Mouse (Mus musculus): Measurements from ENCODE around the gene E130116L18Rik. TPM values are rescaled to one million over a fixed set of nuclear protein-coding genes. Genes with fewer than 3 reads are reported as not detected.
"Not testable (repeated sequence)": the region's sequence is repeated elsewhere in the genome, so short reads cannot be mapped to it uniquely, and the experiment has no call there.

Gene E130116L18Rik
- polyA plus RNA-seq, 1 experiment, result not detected

DNA sequence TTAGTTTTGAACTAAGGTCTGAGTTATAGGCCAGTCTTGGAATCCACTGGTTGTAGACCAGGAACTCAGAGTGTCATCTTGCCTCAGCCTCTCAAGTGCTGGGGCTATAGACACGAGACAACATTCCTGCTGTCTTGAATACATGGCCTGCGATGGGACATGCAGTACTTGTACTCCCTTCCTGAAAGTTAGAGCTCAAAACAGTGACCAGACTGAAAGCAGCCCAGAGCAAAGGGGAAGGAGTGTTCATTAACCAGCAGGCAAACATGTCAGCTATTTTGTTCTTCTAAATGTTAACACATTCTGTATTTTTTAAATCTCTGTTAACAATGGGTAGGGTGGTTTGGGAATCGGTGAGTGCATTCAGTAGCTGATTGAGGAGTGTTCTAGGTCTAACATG is 24.1 kb upstream of the E130116L18Rik start:
- TF ChIP-seq POLR2A (IDR thresholded peaks at IDR 0.05; ENCODE audit: insufficient read depth, low read depth, low read length) (no peak), CTCF (IDR thresholded peaks at IDR 0.05; ENCODE audit: insufficient read depth, low read depth, low read length) (no peak)
- Histone ChIP-seq H3K4me1 (ENCODE audit: control insufficient read depth, insufficient read depth, low read length) (no peaks in the 10 kb centered on the region), H3K27ac (ENCODE audit: insufficient read depth, low read depth, low read length) (no peak overlapping the region), H3K4me3 (ENCODE audit: insufficient read depth, low read depth, low read length) (no peak overlapping the region)
- WGBS, result 69% methylated on average over 3 of the region's 3 CpGs

DNA sequence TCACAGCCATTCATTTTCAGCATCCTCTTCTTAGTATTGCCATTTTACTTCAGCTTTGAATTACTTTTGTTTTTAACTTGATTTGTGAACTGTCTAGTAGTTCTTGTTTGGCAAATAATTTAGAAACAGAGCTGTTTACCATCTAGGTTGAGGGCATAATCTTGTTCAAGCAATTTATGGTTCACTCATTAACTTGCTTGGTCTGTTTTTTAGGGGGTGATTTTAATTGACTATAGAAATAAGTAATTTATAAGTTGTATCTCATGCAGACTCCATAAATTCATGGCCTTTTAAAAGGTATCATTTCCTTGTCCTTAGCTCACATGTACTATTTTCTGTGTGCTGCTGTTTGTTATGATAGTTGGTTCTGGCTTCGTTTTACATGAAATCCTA is 23.5 kb upstream of the E130116L18Rik start:
- no peaks in the 10 kb centered on the region for H3K4me1 ChIP-seq (ENCODE audit: control insufficient read depth, insufficient read depth, low read length)
- WGBS, result 67% methylated on average over 1 of the region's 1 CpGs
- TF ChIP-seq POLR2A (IDR thresholded peaks at IDR 0.05; ENCODE audit: insufficient read depth, low read depth, low read length) (no peak), CTCF (IDR thresholded peaks at IDR 0.05; ENCODE audit: insufficient read depth, low read depth, low read length) (no peak)
- H3K4me3 ChIP-seq (ENCODE audit: insufficient read depth, low read depth, low read length), result no peak overlapping the region
- H3K27ac ChIP-seq (ENCODE audit: insufficient read depth, low read depth, low read length), result no peak overlapping the region

DNA sequence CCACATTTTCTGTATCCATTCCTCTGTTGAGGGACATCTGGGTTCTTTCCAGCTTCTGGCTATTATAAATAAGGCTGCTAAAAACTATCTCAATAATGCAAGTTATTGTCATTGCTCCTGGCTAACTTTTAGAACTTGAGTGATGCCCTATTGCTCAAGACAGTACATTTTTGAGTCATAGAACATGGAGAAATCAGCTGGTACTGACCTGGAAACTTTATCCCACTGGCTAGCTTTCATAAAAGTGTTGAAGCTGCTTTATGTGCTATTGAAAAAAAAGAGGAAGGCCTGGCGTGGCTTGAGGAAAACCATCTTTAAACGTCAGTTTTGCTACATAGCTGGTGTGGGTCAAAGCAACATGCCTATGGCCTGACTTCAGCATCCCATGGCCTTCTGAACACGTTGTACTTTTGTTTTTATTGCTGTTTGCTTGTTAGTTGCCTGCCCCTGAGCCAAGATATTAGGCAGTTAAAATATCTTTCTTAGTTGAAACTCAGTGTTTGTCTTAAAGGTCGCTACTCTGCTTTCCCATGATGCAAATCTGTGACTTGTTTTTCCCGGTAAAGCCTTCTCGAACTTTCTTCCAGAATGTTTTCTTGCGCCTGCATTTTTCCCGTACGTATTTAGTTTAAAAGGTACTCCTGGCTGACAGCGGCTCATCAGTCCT is 23.0 kb upstream of the E130116L18Rik start:
- 87% methylated on average over 10 of the region's 10 CpGs for WGBS
- no peaks in the 10 kb centered on the region for H3K4me1 ChIP-seq (ENCODE audit: control insufficient read depth, insufficient read depth, low read length)
- no peak for TF ChIP-seq POLR2A (IDR thresholded peaks at IDR 0.05; ENCODE audit: insufficient read depth, low read depth, low read length)
- no peak for TF ChIP-seq CTCF (IDR thresholded peaks at IDR 0.05; ENCODE audit: insufficient read depth, low read depth, low read length)
- no peak overlapping the region for H3K4me3 ChIP-seq (ENCODE audit: insufficient read depth, low read depth, low read length)
- H3K27ac ChIP-seq (ENCODE audit: insufficient read depth, low read depth, low read length), result no peak overlapping the region

DNA sequence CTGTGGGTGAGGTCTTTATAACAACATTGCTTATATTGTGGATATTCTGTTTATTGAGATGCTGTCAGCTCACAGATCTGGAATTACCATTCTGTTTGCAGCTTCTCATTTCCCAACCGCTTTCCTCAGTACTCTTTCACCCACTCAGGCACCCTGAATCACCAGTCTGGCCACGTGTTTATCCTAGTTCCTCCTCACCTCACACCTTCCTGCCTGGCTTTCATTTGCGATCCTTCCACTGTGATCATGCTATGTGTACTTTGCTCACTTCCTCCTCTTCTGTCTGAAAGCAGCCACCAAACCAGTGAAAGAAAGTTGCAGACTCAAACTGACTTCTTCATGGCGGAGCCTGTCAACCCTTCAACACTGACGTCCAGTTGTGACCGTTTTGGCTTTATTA is 20.1 kb upstream of the E130116L18Rik start:
- Histone ChIP-seq H3K27ac (ENCODE audit: insufficient read depth, low read depth, low read length) (no peak overlapping the region), H3K4me1 (ENCODE audit: control insufficient read depth, insufficient read depth, low read length) (no peaks in the 10 kb centered on the region), H3K4me3 (ENCODE audit: insufficient read depth, low read depth, low read length) (no peak overlapping the region)
- TF ChIP-seq POLR2A (IDR thresholded peaks at IDR 0.05; ENCODE audit: insufficient read depth, low read depth, low read length), result no peak
- no peak for TF ChIP-seq CTCF (IDR thresholded peaks at IDR 0.05; ENCODE audit: insufficient read depth, low read depth, low read length)
- WGBS, result 85% methylated on average over 6 of the region's 6 CpGs

DNA sequence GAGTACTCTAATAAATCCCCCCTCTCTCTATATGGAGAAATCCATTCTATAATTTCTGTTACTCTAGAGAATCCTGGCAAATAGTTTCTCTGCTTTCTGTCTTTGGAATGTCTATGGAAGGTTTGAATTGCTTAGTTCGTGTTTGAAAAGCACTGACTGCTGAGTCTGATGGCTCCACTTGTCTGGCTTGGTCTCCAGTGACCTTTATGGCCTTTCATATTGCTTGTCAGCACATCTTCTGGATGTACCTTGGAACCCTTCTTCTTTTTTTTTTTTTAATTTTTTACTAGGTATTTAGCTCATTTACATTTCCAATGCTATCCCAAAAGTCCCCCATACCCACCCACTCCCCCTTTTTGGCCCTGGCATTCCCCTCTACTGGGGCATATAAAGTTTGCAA is 1.4 kb upstream of the E130116L18Rik start:
- 100% methylated on average over 1 of the region's 1 CpGs for WGBS
- not testable (repeated sequence) for H3K27ac ChIP-seq (ENCODE audit: insufficient read depth, low read depth, low read length); H3K4me1 ChIP-seq (ENCODE audit: control insufficient read depth, insufficient read depth, low read length); H3K4me3 ChIP-seq (ENCODE audit: insufficient read depth, low read depth, low read length)

DNA sequence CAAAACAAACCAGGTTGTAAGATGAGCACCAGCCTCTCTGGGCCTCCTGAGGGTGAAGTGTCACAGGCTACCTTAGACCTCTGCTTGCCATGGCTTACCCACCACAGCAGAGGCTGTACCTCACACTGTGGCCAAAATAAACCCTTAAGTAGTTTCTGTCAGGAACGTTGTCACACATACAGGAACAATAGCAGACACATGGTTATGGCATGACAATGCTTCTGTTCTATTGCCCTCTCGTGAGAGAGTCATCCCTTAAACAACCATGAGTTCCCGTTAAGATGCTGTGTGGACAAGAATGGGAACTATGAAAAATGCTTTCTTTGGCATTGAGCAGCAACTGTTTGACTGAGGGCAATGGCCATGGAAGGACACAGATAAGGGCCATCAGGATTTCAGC is 1.3 kb downstream of the E130116L18Rik start, which contains the start of gene Galnt11:
TSS of gene Galnt11 (plus strand) at position 301 of the 400 bp plus-strand sequence.
- no peaks in the 10 kb centered on the region for H3K4me1 ChIP-seq (ENCODE audit: control insufficient read depth, insufficient read depth, low read length)
- peak within 1 kb of the TSS; percentile 66; the same call in 1 of the 2 replicates for H3K27ac ChIP-seq (ENCODE audit: insufficient read depth, low read depth, low read length)
- TF ChIP-seq CTCF (IDR thresholded peaks at IDR 0.05; ENCODE audit: insufficient read depth, low read depth, low read length) (no peak), POLR2A (IDR thresholded peaks at IDR 0.05; ENCODE audit: insufficient read depth, low read depth, low read length) (no peak)
- peak within 1 kb of the TSS; percentile 84 for H3K4me3 ChIP-seq (ENCODE audit: insufficient read depth, low read depth, low read length)
- WGBS, result 87% methylated on average over 3 of the region's 3 CpGs

DNA sequence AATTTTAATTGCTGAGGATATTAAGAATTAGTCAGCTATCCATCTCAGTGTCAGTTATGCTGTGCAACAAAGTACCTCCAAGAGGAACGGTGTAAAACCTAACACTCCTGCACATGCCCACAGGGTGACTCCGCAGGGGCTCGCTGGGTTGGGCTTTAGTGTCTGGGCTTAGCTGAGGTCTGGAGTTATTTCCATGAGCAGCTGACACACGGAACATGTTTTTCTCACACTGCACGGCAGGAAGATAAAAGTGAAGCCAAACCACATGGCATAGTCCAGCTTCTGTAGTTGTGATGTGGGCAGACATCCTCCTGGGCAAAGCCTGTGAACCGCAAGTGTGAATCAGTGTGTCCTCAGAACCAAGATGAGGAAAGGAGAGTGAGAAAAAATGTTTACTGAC is 7.9 kb downstream of the E130116L18Rik start:
- H3K4me1 ChIP-seq (ENCODE audit: control insufficient read depth, insufficient read depth, low read length), result no peaks in the 10 kb centered on the region
- H3K4me3 ChIP-seq (ENCODE audit: insufficient read depth, low read depth, low read length), result no peak overlapping the region
- no peak overlapping the region for H3K27ac ChIP-seq (ENCODE audit: insufficient read depth, low read depth, low read length)
- 83% methylated on average over 6 of the region's 6 CpGs for WGBS
- TF ChIP-seq CTCF (IDR thresholded peaks at IDR 0.05; ENCODE audit: insufficient read depth, low read depth, low read length), result no peak
- no peak for TF ChIP-seq POLR2A (IDR thresholded peaks at IDR 0.05; ENCODE audit: insufficient read depth, low read depth, low read length)

DNA sequence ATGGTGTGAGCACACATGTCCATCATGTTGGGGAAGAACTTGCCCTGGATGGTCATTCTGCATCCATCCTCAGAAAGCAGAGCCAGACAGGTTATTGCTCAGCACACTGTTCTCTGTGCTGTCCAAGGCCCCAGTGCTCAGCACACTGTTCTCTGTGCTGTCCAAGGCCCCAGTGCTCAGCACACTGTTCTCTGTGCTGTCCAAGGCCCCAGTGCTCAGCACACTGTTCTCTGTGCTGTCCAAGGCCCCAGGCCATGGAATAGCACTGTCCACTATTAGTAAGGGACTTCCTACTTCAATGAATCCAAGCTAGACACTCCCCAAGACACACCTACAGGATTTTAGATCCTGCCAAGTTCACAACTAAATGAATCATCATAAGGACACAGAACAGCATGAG is 9.7 kb downstream of the E130116L18Rik start:
- H3K4me1 ChIP-seq (ENCODE audit: control insufficient read depth, insufficient read depth, low read length); H3K4me3 ChIP-seq (ENCODE audit: insufficient read depth, low read depth, low read length); H3K27ac ChIP-seq (ENCODE audit: insufficient read depth, low read depth, low read length): not testable (repeated sequence)

DNA sequence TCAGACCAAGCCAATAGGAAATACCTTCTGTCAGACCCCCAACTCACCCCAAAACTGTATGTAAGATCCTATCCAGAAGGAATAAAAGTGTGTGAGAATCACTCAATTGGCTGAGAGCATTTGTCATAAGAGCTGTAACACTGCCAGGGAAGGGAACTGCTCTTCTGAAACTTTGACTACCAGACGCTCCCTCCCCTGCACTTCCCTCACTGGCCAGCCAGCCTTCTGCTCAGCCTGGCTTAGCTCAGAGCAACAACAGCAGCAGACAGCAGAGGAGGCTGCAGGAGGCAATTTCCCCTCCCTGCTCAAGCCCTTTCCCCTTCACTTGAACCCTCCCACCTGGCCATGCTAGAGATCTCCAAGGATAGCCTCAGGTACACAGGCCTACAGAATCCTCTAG is 11.1 kb downstream of the E130116L18Rik start:
- Histone ChIP-seq H3K27ac (ENCODE audit: insufficient read depth, low read depth, low read length) (no peak overlapping the region), H3K4me1 (ENCODE audit: control insufficient read depth, insufficient read depth, low read length) (no peaks in the 10 kb centered on the region), H3K4me3 (ENCODE audit: insufficient read depth, low read depth, low read length) (no peak overlapping the region)
- WGBS, result 88% methylated on average over 1 of the region's 1 CpGs
- TF ChIP-seq CTCF (IDR thresholded peaks at IDR 0.05; ENCODE audit: insufficient read depth, low read depth, low read length), result no peak
- no peak for TF ChIP-seq POLR2A (IDR thresholded peaks at IDR 0.05; ENCODE audit: insufficient read depth, low read depth, low read length)

DNA sequence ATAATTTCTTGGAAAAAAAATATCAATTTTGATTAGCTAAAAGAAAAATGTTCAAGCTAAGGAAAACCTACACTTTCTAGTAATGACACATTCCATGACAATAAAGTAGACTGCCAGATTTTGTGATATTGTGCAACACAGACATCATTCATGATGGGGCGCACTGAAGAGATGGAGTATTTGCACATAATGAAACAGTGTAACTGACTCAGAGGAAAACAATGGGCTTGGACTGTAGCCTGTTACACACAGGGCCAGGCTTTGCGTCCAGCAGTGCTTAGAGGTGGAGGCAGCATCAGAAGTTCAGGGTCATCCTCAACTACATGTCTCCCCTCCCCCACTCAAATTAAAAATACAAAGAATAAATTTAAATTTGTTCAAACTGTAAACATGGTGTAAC is 32.4 kb downstream of the E130116L18Rik start:
- no peak for TF ChIP-seq CTCF (IDR thresholded peaks at IDR 0.05; ENCODE audit: insufficient read depth, low read depth, low read length)
- TF ChIP-seq POLR2A (IDR thresholded peaks at IDR 0.05; ENCODE audit: insufficient read depth, low read depth, low read length), result no peak
- no peaks in the 10 kb centered on the region for H3K4me1 ChIP-seq (ENCODE audit: control insufficient read depth, insufficient read depth, low read length)
- H3K4me3 ChIP-seq (ENCODE audit: insufficient read depth, low read depth, low read length), result no peak overlapping the region
- H3K27ac ChIP-seq (ENCODE audit: insufficient read depth, low read depth, low read length), result no peak overlapping the region
- WGBS, result 86% methylated on average over 2 of the region's 2 CpGs

Data from olfactory bulb, adult 2 months (tissue).